Mouse (Mus musculus) forebrain, embryonic 11.5 days (tissue): ENCODE measurements at regions not wholly inside any gene's neighbourhood (a gene's known extent, or its start where the extent isn't known, plus 50 kb on each side); places are given as distances from the start of the nearest gene placed in this dataset.
A peak's percentile ranks its signal among the peaks of the same experiment; 100 is the strongest.
"Not testable (repeated sequence)": the region's sequence is repeated elsewhere in the genome, so short reads cannot be mapped to it uniquely, and the experiment has no call there.

Source experiments
- ATAC-seq: fragments of 200-750 bp; cut with Nextera tagmentation; replicated peaks from 2 replicates; pipeline ENCODE4 v1.8.0; 2017; ENCODE audit warnings: moderate TSS enrichment; ENCODE audit not compliant: low FRiP score
- DNase-seq: peaks from one replicate; pipeline ENCODE4 v3.0.0-alpha.2; 2017; ENCODE audit warnings: low spot score
- H3K27ac ChIP-seq: fragments of 300-500 bp; sonication (generic); 2 replicates; pipeline ENCODE4 v1.5.1; 2014; ENCODE audit warnings: low read depth, low read length
- H3K27me3 ChIP-seq: fragments of 300-500 bp; sonication (generic); 2 replicates; pipeline ENCODE4 v1.6.1; 2014; ENCODE audit warnings: mild to moderate bottlenecking, low read length, mixed read lengths; ENCODE audit not compliant: control insufficient read depth, insufficient read depth
- H3K36me3 ChIP-seq: fragments of 300-500 bp; sonication (generic); 2 replicates; pipeline ENCODE4 v1.6.1; 2014; ENCODE audit warnings: mild to moderate bottlenecking, low read length, moderate library complexity, mixed read lengths; ENCODE audit not compliant: control insufficient read depth, insufficient read depth
- H3K4me1 ChIP-seq: fragments of 300-500 bp; sonication (generic); replicated peaks from 2 replicates; pipeline ENCODE4 v1.6.1; 2014; ENCODE audit warnings: low read length, mixed read lengths; ENCODE audit not compliant: control insufficient read depth, insufficient read depth
- H3K4me2 ChIP-seq: fragments of 300-500 bp; sonication (generic); 2 replicates; pipeline ENCODE4 v1.6.1; 2014; ENCODE audit warnings: low read depth, mild to moderate bottlenecking, low read length, moderate library complexity, mixed read lengths; ENCODE audit not compliant: severe bottlenecking
- H3K4me3 ChIP-seq: fragments of 300-500 bp; sonication (generic); 2 replicates; pipeline ENCODE4 v1.5.1; 2014; ENCODE audit warnings: low read depth, low read length
- H3K9ac ChIP-seq: fragments of 300-500 bp; sonication (generic); 2 replicates; pipeline ENCODE4 v1.6.1; 2014; ENCODE audit warnings: low read length
- H3K9me3 ChIP-seq: fragments of 300-500 bp; sonication (generic); 2 replicates; pipeline ENCODE4 v1.6.1; 2016; ENCODE audit warnings: low read length, mixed read lengths; ENCODE audit not compliant: control insufficient read depth
- WGBS: fragments of 180-500 bp; shearing (Covaris S2); extraction: QIAGEN DNeasy Blood & Tissue Kit; methylation state at CpG from one replicate; pipeline ENCODE4 v1.1.7; 2014; 5-methylcytosine and 5-hydroxymethylcytosine counted together

GRCm38 (mm10) chr12:109766602-109767001, 166.5 kb upstream of the Rtl1 start:
- not testable (repeated sequence) for H3K9ac ChIP-seq, H3K36me3 ChIP-seq, H3K27me3 ChIP-seq, H3K4me1 ChIP-seq, H3K4me2 ChIP-seq, H3K4me3 ChIP-seq, DNase-seq, H3K27ac ChIP-seq, ATAC-seq, H3K9me3 ChIP-seq
- 87% methylated on average over 5 of the region's 5 CpGs for WGBS

- H3K4me3 ChIP-seq, result no peak overlapping the region
- H3K4me1 ChIP-seq, result no peaks in the 10 kb centered on the region
- no peaks in the 10 kb centered on the region for H3K27me3 ChIP-seq
- H3K27ac ChIP-seq, result no peak overlapping the region
- no peak for DNase-seq
- no peak for ATAC-seq
- WGBS, result 78% methylated on average over 2 of the region's 2 CpGs
- H3K9ac ChIP-seq, result no peak overlapping the region
- no peaks in the 10 kb centered on the region for H3K36me3 ChIP-seq
- no peak overlapping the region for H3K4me2 ChIP-seq
- no peaks in the 10 kb centered on the region for H3K9me3 ChIP-seq
Measured at GRCm38 (mm10) chr12:109772543-109772942, 172.4 kb upstream of the Rtl1 start.

- Histone ChIP-seq H3K27ac (no peak overlapping the region), H3K9ac (no peak overlapping the region), H3K4me2 (no peak overlapping the region), H3K9me3 (no peaks in the 10 kb centered on the region), H3K4me1 (no peaks in the 10 kb centered on the region), H3K4me3 (no peak overlapping the region), H3K27me3 (no peaks in the 10 kb centered on the region), H3K36me3 (no peaks in the 10 kb centered on the region)
- no peak for DNase-seq
- 84% methylated on average over 3 of the region's 3 CpGs for whole genome bisulfite sequencing
- no peak for ATAC-seq
Measured at GRCm38 (mm10) chr12:109773909-109774313, 173.8 kb upstream of the Rtl1 start.

- Histone ChIP-seq H3K4me2 (no peak overlapping the region), H3K4me1 (no peaks in the 10 kb centered on the region), H3K9me3 (no peaks in the 10 kb centered on the region), H3K4me3 (no peak overlapping the region), H3K27ac (no peak overlapping the region), H3K27me3 (no peaks in the 10 kb centered on the region), H3K9ac (no peak overlapping the region), H3K36me3 (no peaks in the 10 kb centered on the region)
- WGBS, result 94% methylated on average over 3 of the region's 3 CpGs
- DNase-seq (no peak), ATAC-seq (no peak)
Measured at GRCm38 (mm10) chr12:109798846-109799245, 198.7 kb upstream of the Rtl1 start.

- no peak overlapping the region for H3K9ac ChIP-seq
- DNase-seq, result no peak
- H3K4me2 ChIP-seq, result no peak overlapping the region
- no peaks in the 10 kb centered on the region for H3K4me1 ChIP-seq
- no peaks in the 10 kb centered on the region for H3K27me3 ChIP-seq
- 86% methylated on average over 1 of the region's 1 CpGs for WGBS
- H3K27ac ChIP-seq, result no peak overlapping the region
- no peaks in the 10 kb centered on the region for H3K9me3 ChIP-seq
- no peaks in the 10 kb centered on the region for H3K36me3 ChIP-seq
- H3K4me3 ChIP-seq, result no peak overlapping the region
- no peak for ATAC-seq
Measured at GRCm38 (mm10) chr12:109799395-109799794, 199.3 kb upstream of the Rtl1 start.

GRCm38 (mm10) chr12:109827241-109827915, 227.2 kb upstream of the Rtl1 start:
- Histone ChIP-seq H3K4me3 (no peak overlapping the region), H3K9ac (no peak overlapping the region), H3K36me3 (no peaks in the 10 kb centered on the region), H3K4me1 (peaks cover 8% of the 10 kb centered on the region; the same call in 1 of the 2 replicates), H3K27ac (no peak overlapping the region), H3K27me3 (no peaks in the 10 kb centered on the region), H3K4me2 (no peak overlapping the region), H3K9me3 (no peaks in the 10 kb centered on the region; the same call in 1 of the 2 replicates)
- ATAC-seq (no peak), DNase-seq (no peak)
- WGBS, result 88% methylated on average over 10 of the region's 10 CpGs

- peak overlapping the region; percentile 23; the same call in 1 of the 2 replicates for H3K9ac ChIP-seq
- ATAC-seq (peak; percentile 80), DNase-seq (peak; percentile 83)
- no peak overlapping the region for H3K27ac ChIP-seq
- H3K27me3 ChIP-seq, result no peaks in the 10 kb centered on the region
- peaks cover 8% of the 10 kb centered on the region; the same call in 1 of the 2 replicates for H3K4me1 ChIP-seq
- H3K36me3 ChIP-seq, result no peaks in the 10 kb centered on the region
- H3K9me3 ChIP-seq, result no peaks in the 10 kb centered on the region
- 0 out of 2 replicates have a peak overlapping the region, but pooled peaks have one; percentile 2 for H3K4me2 ChIP-seq
- no peak overlapping the region for H3K4me3 ChIP-seq
- WGBS, result 26% methylated on average over 16 of the region's 16 CpGs
Measured at GRCm38 (mm10) chr12:109830303-109831020, 230.3 kb upstream of the Rtl1 start.

GRCm38 (mm10) chr12:109832964-109833363, 232.8 kb upstream of the Rtl1 start:
- H3K4me1 ChIP-seq, result peaks cover 8% of the 10 kb centered on the region; the same call in 1 of the 2 replicates
- DNase-seq, result no peak
- 62% methylated on average over 10 of the region's 10 CpGs for WGBS
- H3K9me3 ChIP-seq, result no peaks in the 10 kb centered on the region
- ATAC-seq, result no peak
- no peaks in the 10 kb centered on the region for H3K27me3 ChIP-seq
- no peak overlapping the region for H3K4me2 ChIP-seq
- H3K4me3 ChIP-seq, result no peak overlapping the region
- H3K36me3 ChIP-seq, result no peaks in the 10 kb centered on the region
- no peak overlapping the region for H3K9ac ChIP-seq
- H3K27ac ChIP-seq, result no peak overlapping the region
